Mouse (Mus musculus) heart, embryonic 14.5 days (tissue): ENCODE measurements around the gene 1700020A23Rik. TPM values are rescaled to one million over a fixed set of nuclear protein-coding genes. Genes with fewer than 3 reads are reported as not detected.

ENCODE experiments used
- ATAC-seq: fragments of 200-750 bp; cut with Nextera tagmentation; 2 replicates; pipeline ENCODE4 v1.8.0; 2017; ENCODE audit warnings: low read depth, moderate TSS enrichment; ENCODE audit not compliant: insufficient number of reproducible peaks, insufficient read depth, low FRiP score
- H3K27ac ChIP-seq, 2 experiments: fragments of 200-500 bp in 1 of 2; fragments of 300-500 bp in 1 of 2; sonication (generic) in 1 of 2; replicated peaks in 1 of 2; 2 replicates each; pipeline ENCODE4 v1.5.1; 2012 to 2014; ENCODE audit warnings: low read depth in 2 of 2, low read length in 2 of 2, control low read depth in 1 of 2, mild to moderate bottlenecking in 1 of 2, mixed read lengths in 1 of 2; ENCODE audit not compliant: control insufficient read depth in 1 of 2, insufficient read depth in 1 of 2
- H3K27me3 ChIP-seq: fragments of 300-500 bp; sonication (generic); 2 replicates; pipeline ENCODE4 v1.6.1; 2014; ENCODE audit warnings: mild to moderate bottlenecking, low read length, control low read depth; ENCODE audit not compliant: control insufficient read depth, insufficient read depth
- H3K36me3 ChIP-seq: fragments of 300-500 bp; sonication (generic); 2 replicates; pipeline ENCODE4 v1.6.1; 2014; ENCODE audit warnings: mild to moderate bottlenecking, control low read depth, low read length, mixed read lengths; ENCODE audit not compliant: control insufficient read depth, insufficient read depth
- H3K4me1 ChIP-seq, 2 experiments: fragments of 200-500 bp in 1 of 2; fragments of 300-500 bp in 1 of 2; sonication (generic) in 1 of 2; 2 replicates each; pipeline ENCODE4 v1.6.1; 2012 to 2014; ENCODE audit warnings: low read length in 2 of 2, control low read depth in 1 of 2, mixed read lengths in 1 of 2; ENCODE audit not compliant: control insufficient read depth in 2 of 2, insufficient read depth in 2 of 2
- H3K4me2 ChIP-seq: fragments of 300-500 bp; sonication (generic); 2 replicates; pipeline ENCODE4 v1.6.1; 2014; ENCODE audit warnings: mild to moderate bottlenecking, low read length
- H3K4me3 ChIP-seq, 2 experiments: fragments of 200-500 bp in 1 of 2; fragments of 300-500 bp in 1 of 2; sonication (generic) in 1 of 2; 2 replicates each; pipeline ENCODE4 v1.5.1; 2012 to 2014; ENCODE audit warnings: low read length in 2 of 2, mild to moderate bottlenecking in 2 of 2, control low read depth in 1 of 2, low read depth in 1 of 2, moderate library complexity in 1 of 2; ENCODE audit not compliant: control insufficient read depth in 1 of 2, insufficient read depth in 1 of 2
- H3K9ac ChIP-seq: fragments of 300-500 bp; sonication (generic); 2 replicates; pipeline ENCODE4 v1.6.1; 2014; ENCODE audit warnings: mild to moderate bottlenecking, low read length
- H3K9me3 ChIP-seq: fragments of 300-500 bp; sonication (generic); 2 replicates; pipeline ENCODE4 v1.6.1; 2016; ENCODE audit warnings: low read length, control low read depth; ENCODE audit not compliant: control insufficient read depth
- WGBS: fragments of 180-500 bp; shearing (Covaris S2); extraction: QIAGEN DNeasy Blood & Tissue Kit; methylation state at CpG from one replicate; pipeline ENCODE4 v1.1.7; 2014; 5-methylcytosine and 5-hydroxymethylcytosine counted together
- polyA plus RNA-seq: library from polyadenylated mRNA; unstranded; fragments of >200 nt; fragmentation: Nextera tagmentation; extraction: Ambion mirVana; gene quantifications from 2 replicates; pipeline ENCODE4 v1.2.1, GENCODE M21; 2014

1700020A23Rik gene
- polyA plus RNA-seq, 1 experiment from 2014 or later: not detected

GRCm38 (mm10) chr2:130395696-130396095, 9.4 kb upstream of the 1700020A23Rik start:
- Histone ChIP-seq H3K27ac (no peak overlapping the region), H3K9me3 (no peaks in the 10 kb centered on the region), H3K36me3 (0 out of 2 replicates have a peak, but pooled peaks cover 11% of the 10 kb centered on the region), H3K4me1 (peaks cover 6 to 7% of the 10 kb centered on the region in 2 experiments; a peak in 2 of 4 replicates), H3K4me2 (no peak overlapping the region), H3K4me3 (no peak overlapping the region), H3K27me3 (0 out of 2 replicates have a peak, but pooled peaks cover 14% of the 10 kb centered on the region), H3K9ac (no peak overlapping the region)
- no peak for ATAC-seq
- WGBS: 85% methylated on average over 11 of the region's 11 CpGs

DNA sequence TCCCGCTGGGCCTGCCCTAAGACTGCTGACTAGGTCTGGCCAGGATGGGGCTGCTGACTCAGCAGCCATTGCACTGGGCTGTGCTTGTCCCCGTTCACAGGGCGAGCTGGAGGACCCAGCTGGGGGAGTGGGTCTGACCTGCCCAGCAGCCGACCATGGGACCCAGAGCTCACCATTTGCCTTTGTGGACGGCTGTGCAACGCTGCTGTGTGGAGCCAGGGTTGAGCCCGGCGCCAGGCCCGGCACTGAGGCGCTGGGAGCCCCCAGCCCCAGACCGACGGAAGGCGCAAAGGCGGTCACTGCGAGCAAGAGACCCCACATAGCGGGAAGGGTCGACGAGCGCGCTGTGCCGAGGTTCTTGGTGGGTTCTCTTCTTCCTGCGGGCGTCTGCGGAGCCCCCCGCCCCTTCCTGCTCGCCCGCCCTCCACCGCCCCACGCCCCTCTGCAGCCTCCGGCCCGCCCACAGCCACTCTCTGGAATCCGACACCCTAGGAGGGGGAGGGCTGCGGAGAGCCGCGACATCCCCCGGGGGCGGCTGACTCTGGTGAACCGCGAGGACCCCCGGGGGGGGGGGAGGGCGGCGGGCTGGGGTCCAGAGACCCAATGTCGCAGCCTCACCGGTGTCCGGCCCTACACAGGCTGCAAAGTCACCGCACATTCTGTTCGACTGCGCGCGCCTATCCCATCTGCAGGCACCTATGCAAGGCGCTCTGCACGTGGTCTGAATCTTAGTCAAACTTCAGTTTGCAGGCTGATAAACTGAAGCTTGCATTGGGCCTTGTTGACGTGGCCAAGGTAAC, 7.7 kb upstream of the 1700020A23Rik start, which contains the start of gene Cpxm1:
Gene Cpxm1, minus strand, starts transcription at position 389 of the 800 bp plus-strand sequence.
- Histone ChIP-seq H3K4me1 (peaks cover 6 to 7% of the 10 kb centered on the region in 2 experiments; a peak in 2 of 4 replicates), H3K27ac (peak within 1 kb of the TSS in 1 of 2 experiments; percentile 33; a peak in 1 of 4 replicates), H3K4me2 (peak within 1 kb of the TSS; percentile 97), H3K4me3 (peak within 1 kb of the TSS; percentile 65 to 69), H3K9me3 (no peaks in the 10 kb centered on the region), H3K36me3 (0 out of 2 replicates have a peak, but pooled peaks cover 11% of the 10 kb centered on the region), H3K27me3 (0 out of 2 replicates have a peak, but pooled peaks cover 14% of the 10 kb centered on the region), H3K9ac (peak within 1 kb of the TSS; percentile 78)
- WGBS: under 1% methylated on average over 43 of the region's 53 CpGs
- ATAC-seq: peak; percentile 65

- Histone ChIP-seq H3K4me3 (peak overlapping the region; percentile 65 to 69), H3K9ac (peak overlapping the region; percentile 78; the same call in 1 of the 2 replicates), H3K4me2 (peak overlapping the region; percentile 97), H3K9me3 (no peaks in the 10 kb centered on the region), H3K36me3 (0 out of 2 replicates have a peak, but pooled peaks cover 7% of the 10 kb centered on the region), H3K27ac (no peak overlapping the region), H3K27me3 (0 out of 2 replicates have a peak, but pooled peaks cover 14% of the 10 kb centered on the region), H3K4me1 (peaks cover 6 to 7% of the 10 kb centered on the region in 2 experiments; a peak in 2 of 4 replicates)
- no peak for ATAC-seq
- 9% methylated on average over 14 of the region's 14 CpGs for WGBS
Observed at GRCm38 (mm10) chr2:130398091-130398490, 7.0 kb upstream of the 1700020A23Rik start.

DNA sequence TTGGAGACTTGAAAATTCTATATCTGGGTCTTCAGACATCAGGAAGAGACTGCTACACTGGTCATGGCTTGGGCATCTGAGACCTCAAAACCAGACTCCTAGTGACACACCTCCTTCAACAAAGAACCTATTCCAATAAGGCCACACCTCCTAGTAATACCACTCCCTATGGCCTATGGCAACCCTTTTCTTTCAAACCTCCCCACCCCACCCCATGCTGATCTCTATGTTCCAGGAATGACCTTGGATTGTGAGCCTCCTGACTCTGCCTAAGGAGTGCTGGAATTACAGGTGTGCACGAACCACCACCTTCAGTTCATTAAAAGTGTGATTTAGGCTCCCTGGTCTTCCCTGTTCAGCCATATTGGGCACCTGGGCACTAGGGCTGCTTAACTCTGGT, 5.0 kb upstream of the 1700020A23Rik start:
- WGBS: 88% methylated on average over 1 of the region's 1 CpGs

DNA sequence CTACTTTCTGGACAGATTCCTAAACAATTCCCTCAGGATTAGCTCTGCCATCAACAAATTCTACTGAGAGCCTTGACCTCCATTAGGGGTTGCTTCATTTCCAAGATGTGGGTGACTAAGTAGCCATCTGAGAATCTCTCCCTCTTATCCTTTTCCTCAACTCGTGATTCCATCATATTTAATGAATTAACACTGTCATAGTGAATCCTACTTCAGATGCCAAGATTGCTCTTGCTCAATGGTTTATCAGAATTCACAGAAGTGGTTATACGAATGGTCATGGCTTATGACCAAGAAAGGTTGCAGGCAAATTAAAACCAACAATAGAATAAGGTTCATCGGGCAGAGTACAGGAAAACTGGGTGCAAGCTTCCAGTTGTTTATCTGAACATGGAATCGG, 3.2 kb upstream of the 1700020A23Rik start:
- H3K9me3 ChIP-seq: no peaks in the 10 kb centered on the region
- 64% methylated on average over 4 of the region's 4 CpGs for whole genome bisulfite sequencing

More for the DNA sequence above, 5.0 kb upstream of the 1700020A23Rik start:
- no peak overlapping the region for H3K4me2 ChIP-seq
- no peak overlapping the region for H3K9ac ChIP-seq
- ATAC-seq: no peak
- H3K4me3 ChIP-seq: no peak overlapping the region
- H3K4me1 ChIP-seq: peaks cover 6 to 7% of the 10 kb centered on the region in 2 experiments; a peak in 2 of 4 replicates
- H3K27ac ChIP-seq: no peak overlapping the region
- H3K36me3 ChIP-seq: no peaks in the 10 kb centered on the region
- H3K9me3 ChIP-seq: no peaks in the 10 kb centered on the region
- 0 out of 2 replicates have a peak, but pooled peaks cover 14% of the 10 kb centered on the region for H3K27me3 ChIP-seq

DNA sequence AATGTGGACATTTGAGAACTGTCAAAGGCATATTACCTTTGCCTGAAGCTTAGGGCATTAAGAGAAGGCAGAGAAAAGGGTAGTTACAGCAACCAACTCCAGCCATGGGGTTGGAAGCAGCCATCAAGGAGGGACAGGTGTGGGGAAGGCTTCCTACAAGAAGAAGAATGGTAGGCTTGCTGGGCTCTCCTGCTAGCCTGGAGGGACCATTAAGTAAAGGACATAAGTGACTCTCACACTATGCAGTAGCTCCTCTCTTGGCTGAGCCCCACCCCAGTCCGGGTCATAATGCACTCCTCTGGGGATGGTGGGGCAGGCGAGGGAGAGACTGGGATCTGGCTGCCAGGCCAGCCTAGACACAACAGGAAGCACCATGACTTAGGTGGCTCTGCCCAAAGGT, 1.1 kb downstream of the 1700020A23Rik start, which contains the start of gene Tmem239:
Gene Tmem239, plus strand, starts transcription at position 301 of the 400 bp plus-strand sequence.
- Histone ChIP-seq H3K27ac (no peak within 1 kb of the TSS), H3K36me3 (no peaks in the 10 kb centered on the region), H3K27me3 (no peaks in the 10 kb centered on the region), H3K4me1 (no peaks in the 10 kb centered on the region), H3K9ac (no peak within 1 kb of the TSS), H3K4me3 (no peak within 1 kb of the TSS), H3K9me3 (no peaks in the 10 kb centered on the region), H3K4me2 (no peak within 1 kb of the TSS)
- WGBS: 78% methylated on average over 2 of the region's 2 CpGs
- ATAC-seq: no peak

More for the DNA sequence above, 3.2 kb upstream of the 1700020A23Rik start:
- Histone ChIP-seq H3K4me1 (peaks cover 4 to 6% of the 10 kb centered on the region in 2 experiments; a peak in 2 of 4 replicates), H3K4me3 (no peak overlapping the region), H3K36me3 (no peaks in the 10 kb centered on the region), H3K4me2 (no peak overlapping the region), H3K9ac (no peak overlapping the region), H3K27me3 (0 out of 2 replicates have a peak, but pooled peaks cover 9% of the 10 kb centered on the region), H3K27ac (no peak overlapping the region)
- no peak for ATAC-seq

DNA sequence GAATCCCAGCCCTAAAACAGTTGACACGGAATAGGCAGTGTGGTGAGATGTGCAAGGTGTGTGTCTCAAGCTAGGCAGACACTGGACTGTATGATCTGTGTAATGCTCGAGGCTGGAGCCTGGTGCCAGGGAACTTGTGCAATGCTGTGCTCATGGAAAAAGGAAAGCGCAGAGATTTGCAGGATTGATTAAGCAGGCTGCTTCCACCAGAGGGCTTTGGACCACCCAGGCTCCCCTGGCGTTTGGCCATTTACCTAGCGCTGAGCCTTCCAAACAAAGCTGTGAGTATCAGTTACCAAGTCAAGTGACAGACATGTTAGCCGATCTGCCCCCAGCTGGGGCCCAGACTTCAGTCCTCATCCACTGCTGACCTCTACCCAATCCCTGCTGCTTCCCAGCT, 3.1 kb downstream of the 1700020A23Rik start:
- H3K4me2 ChIP-seq: no peak overlapping the region

More for the DNA sequence above, 3.1 kb downstream of the 1700020A23Rik start:
- no peaks in the 10 kb centered on the region for H3K9me3 ChIP-seq
- no peak for ATAC-seq
- 18% methylated on average over 6 of the region's 6 CpGs for WGBS
- no peak overlapping the region for H3K9ac ChIP-seq
- H3K36me3 ChIP-seq: no peaks in the 10 kb centered on the region
- H3K4me1 ChIP-seq: no peaks in the 10 kb centered on the region
- no peaks in the 10 kb centered on the region for H3K27me3 ChIP-seq
- no peak overlapping the region for H3K4me3 ChIP-seq
- no peak overlapping the region for H3K27ac ChIP-seq
